Mouse (Mus musculus) left cerebral cortex, adult 18-20 months (tissue): ENCODE data around the gene Npb. TPM values are rescaled to one million over a fixed set of nuclear protein-coding genes. Genes with fewer than 3 reads are reported as not detected.

Experiments
- microRNA-seq, 2 experiments: library from miRNA; unstranded; fragments of <30 nt; microRNA quantifications; one replicate each; pipeline ENCODE4 v1.2.0; 2021
- total RNA-seq, 2 experiments: library from RNA; stranded (reverse); gene quantifications; 2 replicates each; pipeline ENCODE4 v1.2.3; 2021

Npb gene
- total RNA-seq, 2 experiments from 2014 or later = 1.3 TPM; not detected in 1

Small RNA genes lying within 50 kb of the gene (microRNA-seq; reads per million reads assigned to microRNA genes)
- gene Mir6936 = 3.6 to 4.0 reads per million in 2 experiments

Other genes starting within 250 kb of the Npb start
- not detected for gene Fscn2, start 246.9 kb upstream of the Npb start, total RNA-seq
- gene Faap100, start 229.7 kb upstream of the Npb start, total RNA-seq = 10 to 100 TPM; 11.6 to 15.6 TPM
- gene Nploc4, start 170.8 kb upstream of the Npb start, total RNA-seq = 10 to 100 TPM; 65.2 TPM
- 1 to 10 TPM; 1.8 to 3.3 TPM for gene Tspan10, start 165.8 kb upstream of the Npb start, total RNA-seq
- gene Pde6g, start 155.0 kb upstream of the Npb start, total RNA-seq = under 1 TPM; 0.40 to 0.58 TPM
- 10 to 100 TPM; 13.0 to 16.4 TPM for gene Oxld1, start 150.4 kb upstream of the Npb start, total RNA-seq
- gene Ccdc137, start 150.4 kb upstream of the Npb start, total RNA-seq = 10 to 100 TPM; 26.4 to 29.1 TPM
- 10 to 100 TPM; 47.2 to 49.7 TPM for gene Arl16, start 140.9 kb upstream of the Npb start, total RNA-seq
- gene Mrpl12, start 123.9 kb upstream of the Npb start, total RNA-seq = 10 to 100 TPM; 64.4 to 74.4 TPM
- 10 to 100 TPM; 19.6 to 22.6 TPM for gene Slc25a10, start 116.6 kb upstream of the Npb start, total RNA-seq
- under 1 TPM in 1 of 2 experiments, not detected in 1; 0.52 TPM for gene Gcgr, start 77.8 kb upstream of the Npb start, total RNA-seq
- 10 to 100 TPM; 74.9 to 77.0 TPM for gene Mcrip1, start 58.8 kb upstream of the Npb start, total RNA-seq
- gene Ppp1r27, start 57.3 kb upstream of the Npb start, total RNA-seq = not detected
- gene P4hb, start 35.2 kb upstream of the Npb start, total RNA-seq = 100 to 1,000 TPM; 127 to 129 TPM
- 100 to 1,000 TPM; 310 to 324 TPM for gene Arhgdia, start 26.9 kb upstream of the Npb start, total RNA-seq
- gene Alyref, start 10.1 kb upstream of the Npb start, total RNA-seq = 10 to 100 TPM; 60.8 to 62.9 TPM
- gene Anapc11, start 10.1 kb upstream of the Npb start, total RNA-seq = 10 to 100 TPM; 95.1 to 98.8 TPM
- gene Pcyt2, start 9.5 kb downstream of the Npb start, total RNA-seq = 100 to 1,000 TPM; 124 to 136 TPM
- 10 to 100 TPM; 34.9 to 38.6 TPM for gene Sirt7, start 16.8 kb downstream of the Npb start, total RNA-seq
- 10 to 100 TPM; 86.8 to 94.3 TPM for gene Mafg, start 25.1 kb downstream of the Npb start, total RNA-seq
- 1 to 10 TPM; 1.0 to 1.6 TPM for gene Pycr1, start 35.3 kb downstream of the Npb start, total RNA-seq
- 1 to 10 TPM; 7.3 to 8.2 TPM for gene Myadml2, start 39.7 kb downstream of the Npb start, total RNA-seq
- 1 to 10 TPM; 2.7 to 5.0 TPM for gene Notum, start 52.7 kb downstream of the Npb start, total RNA-seq
- gene Aspscr1, start 64.5 kb downstream of the Npb start, total RNA-seq = 10 to 100 TPM; 51.1 to 57.7 TPM
- gene Cenpx, start 105.3 kb downstream of the Npb start, total RNA-seq = 10 to 100 TPM; 19.7 to 20.8 TPM
- 10 to 100 TPM; 53.0 to 56.2 TPM for gene Lrrc45, start 105.4 kb downstream of the Npb start, total RNA-seq
- 10 to 100 TPM; 28.9 to 38.6 TPM for gene Rac3, start 113.0 kb downstream of the Npb start, total RNA-seq
- gene Dcxr, start 118.8 kb downstream of the Npb start, total RNA-seq = 10 to 100 TPM in 1 of 2 experiments, 1 to 10 TPM in 1; 8.5 to 11.9 TPM
- 1 to 10 TPM; 1.7 to 2.9 TPM for gene Cbr2, start 123.6 kb downstream of the Npb start, total RNA-seq
- gene Hmga1b, start 154.3 kb downstream of the Npb start, total RNA-seq = 10 to 100 TPM; 31.4 to 50.3 TPM
- gene Rfng, start 175.7 kb downstream of the Npb start, total RNA-seq = 10 to 100 TPM; 53.1 to 56.6 TPM
- 100 to 1,000 TPM; 148 to 152 TPM for gene Gps1, start 175.8 kb downstream of the Npb start, total RNA-seq
- 10 to 100 TPM; 40.2 to 44.9 TPM for gene Dus1l, start 187.9 kb downstream of the Npb start, total RNA-seq
- gene Fasn, start 216.1 kb downstream of the Npb start, total RNA-seq = 100 to 1,000 TPM; 159 to 179 TPM